Mouse (Mus musculus): Measurements from ENCODE around the gene Ncaph2.

The Ncaph2 gene

GRCm38 (mm10) chr15:89355241-89356187, at the start of gene Ncaph2, which contains the start of gene Lmf2:
Ncaph2 (plus strand) TSS chr15:89355719.
Lmf2 (minus strand) TSS chr15:89355659.
- peak; percentile 94 to 96 for DNase-seq

- DNase-seq = no peak
Measured at GRCm38 (mm10) chr15:89305966-89306365, 49.6 kb upstream of the Ncaph2 start.

- DNase-seq = no peak
Measured at GRCm38 (mm10) chr15:89307461-89307860, 48.1 kb upstream of the Ncaph2 start.

GRCm38 (mm10) chr15:89308406-89309139, 46.9 kb upstream of the Ncaph2 start:
- peak; percentile 52 to 53 for DNase-seq

GRCm38 (mm10) chr15:89309962-89310498, 45.5 kb upstream of the Ncaph2 start:
- peak; percentile 72 to 74 for DNase-seq

- DNase-seq = no peak
Measured at GRCm38 (mm10) chr15:89313359-89313758, 42.2 kb upstream of the Ncaph2 start.

- DNase-seq = no peak
Measured at GRCm38 (mm10) chr15:89314107-89314506, 41.4 kb upstream of the Ncaph2 start.

GRCm38 (mm10) chr15:89314511-89315189, 40.9 kb upstream of the Ncaph2 start:
- peak; percentile 49 to 52 for DNase-seq

GRCm38 (mm10) chr15:89315190-89315731, 40.3 kb upstream of the Ncaph2 start, which contains the start of gene Sbf1:
Sbf1 (minus strand) TSS chr15:89315311.
- DNase-seq = peak; percentile 99

GRCm38 (mm10) chr15:89316146-89316545, 39.4 kb upstream of the Ncaph2 start:
- no peak for DNase-seq

GRCm38 (mm10) chr15:89321264-89321663, 34.3 kb upstream of the Ncaph2 start:
- no peak for DNase-seq

- no peak for DNase-seq
Measured at GRCm38 (mm10) chr15:89322670-89323522, 32.6 kb upstream of the Ncaph2 start, which contains the start of gene Adm2. Adm2 (plus strand) TSS chr15:89322720.

- no peak for DNase-seq
Measured at GRCm38 (mm10) chr15:89323656-89324055, 31.9 kb upstream of the Ncaph2 start.

- no peak for DNase-seq
Measured at GRCm38 (mm10) chr15:89326441-89326840, 29.1 kb upstream of the Ncaph2 start.

- no peak for DNase-seq
Measured at GRCm38 (mm10) chr15:89334271-89334670, 21.2 kb upstream of the Ncaph2 start, which contains the start of gene Miox. Miox (plus strand) TSS chr15:89334398.

GRCm38 (mm10) chr15:89334774-89335537, 20.6 kb upstream of the Ncaph2 start:
- no peak for DNase-seq

- DNase-seq = no peak
Measured at GRCm38 (mm10) chr15:89336422-89336821, 19.1 kb upstream of the Ncaph2 start.

- no peak for DNase-seq
Measured at GRCm38 (mm10) chr15:89339696-89340095, 15.8 kb upstream of the Ncaph2 start.

GRCm38 (mm10) chr15:89340136-89340535, 15.4 kb upstream of the Ncaph2 start:
- no peak for DNase-seq

GRCm38 (mm10) chr15:89341678-89342077, 13.8 kb upstream of the Ncaph2 start:
- DNase-seq = no peak

Data from cerebellum, adult 18-20 months (tissue).